Mouse (Mus musculus): ENCODE measurements around the gene Mfsd5. TPM values are rescaled to one million over a fixed set of nuclear protein-coding genes. Genes with fewer than 3 reads are reported as not detected.

Gene Mfsd5
- total and polyA plus RNA-seq, 3 experiments: 56.3 to 115 (median 83.6) TPM

GRCm38 (mm10) chr15:102316263-102316662 lies 37.0 kb downstream of the Mfsd5 start:
- no peak overlapping the region for H3K27ac ChIP-seq (ENCODE audit: control insufficient read depth, low read depth, low read length)
- no peak overlapping the region for H3K9ac ChIP-seq (ENCODE audit: control insufficient read depth, low read depth, low read length, poor library complexity, severe bottlenecking)
- peak; percentile 83 for DNase-seq (ENCODE audit: low read depth, low spot score)
- H3K36me3 ChIP-seq (ENCODE audit: control insufficient read depth in 1 of 2, insufficient read depth in 2 of 2, low read length in 2 of 2): peaks cover 6 to 30% of the 10 kb centered on the region in 2 experiments
- H3K4me3 ChIP-seq (ENCODE audit: control insufficient read depth in 1 of 2, insufficient read depth in 1 of 2, low read depth in 2 of 2, low read length in 2 of 2): no peak overlapping the region
- peaks cover 2 to 4% of the 10 kb centered on the region in 2 experiments for H3K4me1 ChIP-seq (ENCODE audit: control insufficient read depth in 1 of 2, insufficient read depth in 2 of 2, low read length in 2 of 2)
- H3K9me3 ChIP-seq (replicated peaks; ENCODE audit: insufficient read depth, low read length): no peaks in the 10 kb centered on the region
- peak; percentile 91 for TF ChIP-seq SMC3 (IDR thresholded peaks at IDR 0.05; ENCODE audit: low read depth, low read length)
- TF ChIP-seq POLR2AphosphoS2 (IDR thresholded peaks at IDR 0.05; ENCODE audit: low read length): no peak
- TF ChIP-seq NELFE (IDR thresholded peaks at IDR 0.05; ENCODE audit: low read depth, low read length): no peak
- no peak for TF ChIP-seq GATA1 (IDR thresholded peaks at IDR 0.05; ENCODE audit: low read depth, low read length)
- no peak for TF ChIP-seq E2F4 (IDR thresholded peaks at IDR 0.05; ENCODE audit: borderline replicate concordance, low read depth, low read length)
- no peak for TF ChIP-seq KAT2A (conservative IDR thresholded peaks at IDR 0.05; ENCODE audit: low read depth, low read length)
- no peak for TF ChIP-seq MAZ (IDR thresholded peaks at IDR 0.05; ENCODE audit: low read depth, low read length)
- TF ChIP-seq MXI1 (IDR thresholded peaks at IDR 0.05; ENCODE audit: low read depth, low read length): no peak
- no peak for TF ChIP-seq SIN3A (IDR thresholded peaks at IDR 0.05; ENCODE audit: low read length)
- TF ChIP-seq ZC3H11A (IDR thresholded peaks at IDR 0.05; ENCODE audit: low read depth, low read length): peak; percentile 58
- no peak for TF ChIP-seq HCFC1 (IDR thresholded peaks at IDR 0.05; ENCODE audit: low read depth, low read length)
- TF ChIP-seq POLR2A (IDR thresholded peaks at IDR 0.05; ENCODE audit: control insufficient read depth in 1 of 2, insufficient read depth in 1 of 2, low read depth in 1 of 2, low read length in 2 of 2, poor library complexity in 1 of 2): no peak
- TF ChIP-seq MYC (IDR thresholded peaks at IDR 0.05; ENCODE audit: low read depth, low read length): no peak
- peak; percentile 62 for TF ChIP-seq RAD21 (IDR thresholded peaks at IDR 0.05; ENCODE audit: low read depth, low read length)
- no peak for TF ChIP-seq POLR2AphosphoS5 (IDR thresholded peaks at IDR 0.05; ENCODE audit: borderline replicate concordance, low read depth, low read length)
- TF ChIP-seq CTCF (IDR thresholded peaks at IDR 0.05 in 2 of 3, conservative IDR thresholded peaks at IDR 0.05 in 1 of 3; ENCODE audit: control insufficient read depth in 1 of 3, insufficient read depth in 1 of 3, low read depth in 2 of 3, low read length in 3 of 3, poor library complexity in 1 of 3, severe bottlenecking in 1 of 3): peak; percentile 79 to 89 (median 87)
- H3K27me3 ChIP-seq (ENCODE audit: control insufficient read depth in 1 of 2, insufficient read depth in 2 of 2, low read length in 2 of 2): no peaks in the 10 kb centered on the region
- H3K79me2 ChIP-seq (ENCODE audit: control insufficient read depth, insufficient read depth, low read length, poor library complexity): no peaks in the 10 kb centered on the region

GRCm38 (mm10) chr15:102324654-102325473 lies 45.6 kb downstream of the Mfsd5 start:
- peaks cover 2 to 6% of the 10 kb centered on the region in 2 experiments; a peak in 3 of 4 replicates for H3K36me3 ChIP-seq (ENCODE audit: control insufficient read depth in 1 of 2, insufficient read depth in 2 of 2, low read length in 2 of 2)
- H3K4me1 ChIP-seq (ENCODE audit: control insufficient read depth in 1 of 2, insufficient read depth in 2 of 2, low read length in 2 of 2): peaks cover 4 to 7% of the 10 kb centered on the region in 2 experiments; a peak in 3 of 4 replicates
- peak overlapping the region; percentile 73 for H3K27ac ChIP-seq (ENCODE audit: control insufficient read depth, low read depth, low read length)
- peak; percentile 81 for DNase-seq (ENCODE audit: low read depth, low spot score)
- H3K9ac ChIP-seq (ENCODE audit: control insufficient read depth, low read depth, low read length, poor library complexity, severe bottlenecking): peak overlapping the region; percentile 72
- no peaks in the 10 kb centered on the region for H3K27me3 ChIP-seq (ENCODE audit: control insufficient read depth in 1 of 2, insufficient read depth in 2 of 2, low read length in 2 of 2)
- peak overlapping the region; percentile 68 to 77 for H3K4me3 ChIP-seq (ENCODE audit: control insufficient read depth in 1 of 2, insufficient read depth in 1 of 2, low read depth in 2 of 2, low read length in 2 of 2)
- peaks cover 12% of the 10 kb centered on the region for H3K79me2 ChIP-seq (ENCODE audit: control insufficient read depth, insufficient read depth, low read length, poor library complexity)
- H3K9me3 ChIP-seq (replicated peaks; ENCODE audit: insufficient read depth, low read length): no peaks in the 10 kb centered on the region
- TF ChIP-seq MEF2A (IDR thresholded peaks at IDR 0.05; ENCODE audit: extremely low read depth, insufficient replicate concordance, low read depth, low read length, poor library complexity, severe bottlenecking): no peak
- TF ChIP-seq SIN3A (IDR thresholded peaks at IDR 0.05; ENCODE audit: low read length): no peak; the same call in none of the 2 replicates
- TF ChIP-seq MAZ (IDR thresholded peaks at IDR 0.05; ENCODE audit: low read depth, low read length): peak; percentile 59
- no peak for TF ChIP-seq GATA1 (IDR thresholded peaks at IDR 0.05; ENCODE audit: low read depth, low read length)
- TF ChIP-seq MYC (IDR thresholded peaks at IDR 0.05; ENCODE audit: low read depth, low read length): no peak
- TF ChIP-seq MXI1 (IDR thresholded peaks at IDR 0.05; ENCODE audit: low read depth, low read length): peak; percentile 51; the same call in 1 of the 2 replicates
- TF ChIP-seq POLR2AphosphoS5 (IDR thresholded peaks at IDR 0.05; ENCODE audit: borderline replicate concordance, low read depth, low read length): 0 out of 2 replicates have a peak, but pooled peaks have one; percentile 25
- no peak for TF ChIP-seq GABPA (IDR thresholded peaks at IDR 0.05; ENCODE audit: low read depth, low read length)
- no peak for TF ChIP-seq KAT2A (conservative IDR thresholded peaks at IDR 0.05; ENCODE audit: low read depth, low read length)
- TF ChIP-seq ZC3H11A (IDR thresholded peaks at IDR 0.05; ENCODE audit: low read depth, low read length): no peak
- TF ChIP-seq ELF1 (IDR thresholded peaks at IDR 0.05; ENCODE audit: low read depth, low read length): no peak
- TF ChIP-seq BHLHE40 (IDR thresholded peaks at IDR 0.05; ENCODE audit: borderline replicate concordance, low read depth, low read length): no peak
- no peak for TF ChIP-seq POLR2A (IDR thresholded peaks at IDR 0.05; ENCODE audit: control insufficient read depth in 1 of 2, insufficient read depth in 1 of 2, low read depth in 1 of 2, low read length in 2 of 2, poor library complexity in 1 of 2)
- TF ChIP-seq TCF12 (IDR thresholded peaks at IDR 0.05; ENCODE audit: low read depth, low read length): 0 out of 2 replicates have a peak, but pooled peaks have one; percentile 12
- TF ChIP-seq USF2 (IDR thresholded peaks at IDR 0.05; ENCODE audit: borderline replicate concordance in 1 of 2, insufficient read depth in 1 of 2, low read depth in 1 of 2, low read length in 2 of 2): no peak
- TF ChIP-seq SMC3 (IDR thresholded peaks at IDR 0.05; ENCODE audit: low read depth, low read length): peak; percentile 18; the same call in 1 of the 2 replicates
- TF ChIP-seq MAX (IDR thresholded peaks at IDR 0.05; ENCODE audit: low read length): no peak
- no peak for TF ChIP-seq MYB (IDR thresholded peaks at IDR 0.05; ENCODE audit: low read depth, low read length)
- no peak for TF ChIP-seq ZKSCAN1 (IDR thresholded peaks at IDR 0.05; ENCODE audit: low read depth, low read length)
- TF ChIP-seq USF1 (IDR thresholded peaks at IDR 0.05; ENCODE audit: low read depth, low read length): no peak
- no peak for TF ChIP-seq NRF1 (IDR thresholded peaks at IDR 0.05; ENCODE audit: insufficient read depth, low read depth, low read length, poor library complexity, severe bottlenecking)

Measured in MEL (cell line).